Mouse (Mus musculus): ENCODE results near the gene Tha1. TPM values are rescaled to one million over a fixed set of nuclear protein-coding genes. Genes with fewer than 3 reads are reported as not detected.

The Tha1 gene
- total RNA-seq, 2 experiments from 2014 or later: 4.7 to 6.1 TPM

GRCm38 (mm10) chr11:117824060-117824969, 49.0 kb downstream of the Tha1 start:
- DNase-seq: peak; percentile 81

- DNase-seq: no peak
Observed at GRCm38 (mm10) chr11:117823411-117823810, 49.9 kb downstream of the Tha1 start.

GRCm38 (mm10) chr11:117822728-117823241, 50.5 kb downstream of the Tha1 start:
- no peak for DNase-seq

GRCm38 (mm10) chr11:117821868-117822267, 51.4 kb downstream of the Tha1 start:
- no peak for DNase-seq

- no peak for DNase-seq
Observed at GRCm38 (mm10) chr11:117820173-117820572, 53.1 kb downstream of the Tha1 start.

GRCm38 (mm10) chr11:117819095-117819494, 54.2 kb downstream of the Tha1 start:
- peak; percentile 84 for DNase-seq

Other genes with a start within 250 kb of the Tha1 start
- gene Tnrc6c, start 219.2 kb downstream of the Tha1 start, total RNA-seq (2021): 10 to 100 TPM; 17.2 to 18.2 TPM
- 1 to 10 TPM in 1 of 2 experiments, under 1 TPM in 1; 0.56 to 1.6 TPM for gene Tmc8, start 91.4 kb downstream of the Tha1 start, total RNA-seq (2021)
- gene Tmc6, start 91.3 kb downstream of the Tha1 start, total RNA-seq (2021): 1 to 10 TPM; 6.8 to 7.8 TPM
- gene 6030468B19Rik, start 75.8 kb downstream of the Tha1 start, total RNA-seq (2021): not detected
- 1 to 10 TPM; 1.0 to 1.1 TPM for gene Gm20708, start 63.8 kb downstream of the Tha1 start, total RNA-seq (2021)
- gene Syngr2, start 63.8 kb downstream of the Tha1 start, total RNA-seq (2021): 100 to 1,000 TPM; 143 to 146 TPM
- 1 to 10 TPM; 1.9 to 3.1 TPM for gene Afmid, start 47.6 kb downstream of the Tha1 start, total RNA-seq (2021)
- gene Tk1, start 47.4 kb downstream of the Tha1 start, total RNA-seq (2021): 1 to 10 TPM; 2.8 to 4.3 TPM
- gene Birc5, start 24.2 kb downstream of the Tha1 start, total RNA-seq (2021): under 1 TPM in 1 of 2 experiments, not detected in 1; 0.86 TPM
- not detected for gene Tmem235, start 12.7 kb downstream of the Tha1 start, total RNA-seq (2021)
- gene Socs3, start 96.6 kb upstream of the Tha1 start, total RNA-seq (2021): 1 to 10 TPM; 4.4 to 6.1 TPM
- 10 to 100 TPM; 18.4 to 18.6 TPM for gene Pgs1, start 112.8 kb upstream of the Tha1 start, total RNA-seq (2021)

Measured in gastrocnemius, postnatal 25 days (tissue).